In genomic region chr7:120597203-120597743, GRCm38 (mm10) we compare ENCODE assay signal across 8 mouse cellular contexts. TPM values are rescaled to one million over a fixed set of nuclear protein-coding genes. Genes with fewer than 3 reads are reported as not detected.
A peak's percentile ranks its signal among the peaks of the same experiment; 100 is the strongest.
DNase-seq lines count a peak whose midpoint lies in the region; ATAC-seq and TF ChIP-seq lines count a peak whose summit lies in the region.

No protein-coding gene starts in this region.

- peak overlapping the region; percentile 84 for H3K4me2 ChIP-seq in heart, embryonic 11.5 days
- peak overlapping the region; percentile 73 for H3K4me2 ChIP-seq in hindbrain, embryonic 13.5 days
- peak overlapping the region; percentile 62 for H3K4me2 ChIP-seq in midbrain, embryonic 11.5 days

- H3K9me3 ChIP-seq in heart, embryonic 11.5 days (replicated peaks; ENCODE audit: control insufficient read depth, low read length), result no peaks in the 10 kb centered on the region
- H3K9me3 ChIP-seq in ES-E14 (ENCODE audit: control insufficient read depth, insufficient read depth, low read depth, low read length), result no peaks in the 10 kb centered on the region
- H3K9me3 ChIP-seq in hindbrain, embryonic 13.5 days, result no peaks in the 10 kb centered on the region
- H3K9me3 ChIP-seq in midbrain, embryonic 11.5 days (ENCODE audit: control insufficient read depth, low read length), result no peaks in the 10 kb centered on the region

- peaks cover 8% of the 10 kb centered on the region; the same call in 1 of the 2 replicates for H3K27me3 ChIP-seq in heart, embryonic 11.5 days (ENCODE audit: control insufficient read depth, insufficient read depth, low read length)
- H3K27me3 ChIP-seq in hindbrain, embryonic 13.5 days, result no peaks in the 10 kb centered on the region; the same call in 1 of the 2 replicates
- no peaks in the 10 kb centered on the region for H3K27me3 ChIP-seq in midbrain, embryonic 11.5 days (ENCODE audit: control insufficient read depth, insufficient read depth, low read length)

- ATAC-seq in heart, embryonic 11.5 days (replicated peaks; ENCODE audit: insufficient number of reproducible peaks, low FRiP score, low TSS enrichment), result no peak
- peak; percentile 62 for ATAC-seq in hindbrain, embryonic 13.5 days (ENCODE audit: low FRiP score)
- peak; percentile 73; the same call in 1 of the 2 replicates for ATAC-seq in midbrain, embryonic 11.5 days (ENCODE audit: low FRiP score)
- no peak for ATAC-seq in inflammation-experienced regulatory T-cells, adult 6 months

- in situ Hi-C loops in ES-E14 (cut with MboI; ENCODE audit: low sequenced_read_pairs in 2 of 2, unreplicated experiment in 2 of 2), result no loop called here

- H3K36me3 ChIP-seq in heart, embryonic 11.5 days (ENCODE audit: control insufficient read depth, insufficient read depth, low read length), result no peaks in the 10 kb centered on the region
- H3K36me3 ChIP-seq in ES-E14 (ENCODE audit: control insufficient read depth, insufficient read depth, low read length, poor library complexity, severe bottlenecking), result no peaks in the 10 kb centered on the region
- no peaks in the 10 kb centered on the region for H3K36me3 ChIP-seq in hindbrain, embryonic 13.5 days
- no peaks in the 10 kb centered on the region for H3K36me3 ChIP-seq in midbrain, embryonic 11.5 days (ENCODE audit: control insufficient read depth, insufficient read depth, low read length)

- no peak for DNase-seq in heart, postnatal 4 days
- no peak for DNase-seq in ES-E14 (ENCODE audit: low read depth, low spot score)
- peak; percentile 92 for DNase-seq in midbrain, embryonic 11.5 days (ENCODE audit: low spot score, missing footprints)
- no peak for DNase-seq in spleen, postnatal 36 days (ENCODE audit: low spot score in 2 of 2)
- DNase-seq in right cerebral cortex, adult 18-20 months, result no peak

- H3K4me1 ChIP-seq in heart, embryonic 11.5 days (ENCODE audit: control insufficient read depth, insufficient read depth, low read length), result no peaks in the 10 kb centered on the region
- H3K4me1 ChIP-seq in ES-E14 (ENCODE audit: control insufficient read depth in 2 of 2, insufficient read depth in 2 of 2, low read length in 2 of 2, poor library complexity in 1 of 2), result no peaks in the 10 kb centered on the region
- H3K4me1 ChIP-seq in hindbrain, embryonic 13.5 days (replicated peaks), result no peaks in the 10 kb centered on the region
- H3K4me1 ChIP-seq in midbrain, embryonic 11.5 days (ENCODE audit: control insufficient read depth, insufficient read depth, low read length), result peaks cover 2% of the 10 kb centered on the region; the same call in 1 of the 2 replicates

- peak overlapping the region; percentile 46 for H3K4me3 ChIP-seq in heart, embryonic 11.5 days (ENCODE audit: low read depth, low read length)
- peak overlapping the region; percentile 33 to 64; a peak in 3 of 4 replicates for H3K4me3 ChIP-seq in ES-E14 (ENCODE audit: insufficient read depth in 1 of 2, low read depth in 1 of 2, low read length in 2 of 2, poor library complexity in 1 of 2, severe bottlenecking in 1 of 2)
- peak overlapping the region; percentile 42 for H3K4me3 ChIP-seq in hindbrain, embryonic 13.5 days
- H3K4me3 ChIP-seq in midbrain, embryonic 11.5 days (ENCODE audit: low read depth, low read length), result peak overlapping the region; percentile 33

- WGBS in heart, embryonic 11.5 days (ENCODE audit: insufficient replicate concordance), result 79% methylated on average over 4 of the region's 4 CpGs
- 76% methylated on average over 4 of the region's 4 CpGs for WGBS in hindbrain, embryonic 13.5 days
- 69% methylated on average over 4 of the region's 4 CpGs for WGBS in midbrain, embryonic 11.5 days

- no peak overlapping the region for H3K27ac ChIP-seq in heart, embryonic 11.5 days (ENCODE audit: low read depth, low read length)
- H3K27ac ChIP-seq in ES-E14 (ENCODE audit: insufficient read depth, low read depth, low read length, poor library complexity, severe bottlenecking), result no peak overlapping the region
- peak overlapping the region; percentile 71 for H3K27ac ChIP-seq in hindbrain, embryonic 13.5 days
- H3K27ac ChIP-seq in midbrain, embryonic 11.5 days (ENCODE audit: low read depth, low read length), result no peak overlapping the region

- H3K9ac ChIP-seq in heart, embryonic 11.5 days (ENCODE audit: low read depth, low read length), result peak overlapping the region; percentile 60; the same call in 1 of the 2 replicates
- H3K9ac ChIP-seq in ES-E14 (ENCODE audit: insufficient read depth, low read depth, low read length, poor library complexity, severe bottlenecking), result peak overlapping the region; percentile 59; the same call in 1 of the 2 replicates
- H3K9ac ChIP-seq in hindbrain, embryonic 13.5 days, result peak overlapping the region; percentile 74
- peak overlapping the region; percentile 71 for H3K9ac ChIP-seq in midbrain, embryonic 11.5 days (ENCODE audit: low read length)

TF ChIP-seq in ES-E14, 5 proteins besides CTCF, POLR2A, EP300 and RAD21:
- TF ChIP-seq MAFK (IDR thresholded peaks at IDR 0.05; ENCODE audit: insufficient read depth, low read depth, low read length) (no peak), ZNF384 (IDR thresholded peaks at IDR 0.05; ENCODE audit: low read depth, low read length) (no peak), ZC3H11A (IDR thresholded peaks at IDR 0.05; ENCODE audit: borderline replicate concordance, low read depth, low read length) (no peak), CHD2 (IDR thresholded peaks at IDR 0.05; ENCODE audit: low read depth, low read length) (no peak), HCFC1 (IDR thresholded peaks at IDR 0.05; ENCODE audit: borderline replicate concordance, insufficient read depth, low read length) (no peak)

RNA-seq across cellular contexts. Expression of gene Uqcrc2, which starts 37.7 kb away (rescaled TPM):
- 429 and 456 TPM in 2 replicates for polyA plus RNA-seq in heart, embryonic 11.5 days (2014; fragmentation: Nextera tagmentation; extraction: Ambion mirVana)
- total RNA-seq in heart, postnatal 4 days (2021), result 100 to 1,000 TPM; 820 to 827 TPM
- 102 and 114 TPM in 2 replicates for total RNA-seq in ES-E14 (2012; rRNA removed)
- polyA plus RNA-seq in hindbrain, embryonic 13.5 days (2015; fragmentation: Nextera tagmentation; extraction: Ambion mirVana), result 206 and 208 TPM in 2 replicates
- polyA plus RNA-seq in midbrain, embryonic 11.5 days (2014; fragmentation: Nextera tagmentation; extraction: Ambion mirVana), result 201 and 211 TPM in 2 replicates
- 100 to 1,000 TPM; 223 to 256 (median 238) TPM for polyA plus RNA-seq in inflammation-experienced regulatory T-cells, adult 6 months (2017; shearing (Covaris generic))

Comparison
In these comparisons a context has a peak if more than half of its experiments do, and no peak if none do; other contexts are left out.
1. ATAC-seq: peak in hindbrain, embryonic 13.5 days (single experiment) and midbrain, embryonic 11.5 days (single experiment); none in heart, embryonic 11.5 days (single experiment) and inflammation-experienced regulatory T-cells, adult 6 months (single experiment).
2. Peak in every context shown above with its lines, with median percentiles within 50 percentile points of each other: H3K4me2 ChIP-seq, H3K4me3 ChIP-seq and H3K9ac ChIP-seq.